Mouse (Mus musculus): ENCODE results near the gene Rps23. TPM values are rescaled to one million over a fixed set of nuclear protein-coding genes. Genes with fewer than 3 reads are reported as not detected.

The Rps23 gene
- 80.5 and 98.8 TPM in 2 replicates for polyA plus RNA-seq (2015; fragmentation: Nextera tagmentation; extraction: Ambion mirVana)

DNA sequence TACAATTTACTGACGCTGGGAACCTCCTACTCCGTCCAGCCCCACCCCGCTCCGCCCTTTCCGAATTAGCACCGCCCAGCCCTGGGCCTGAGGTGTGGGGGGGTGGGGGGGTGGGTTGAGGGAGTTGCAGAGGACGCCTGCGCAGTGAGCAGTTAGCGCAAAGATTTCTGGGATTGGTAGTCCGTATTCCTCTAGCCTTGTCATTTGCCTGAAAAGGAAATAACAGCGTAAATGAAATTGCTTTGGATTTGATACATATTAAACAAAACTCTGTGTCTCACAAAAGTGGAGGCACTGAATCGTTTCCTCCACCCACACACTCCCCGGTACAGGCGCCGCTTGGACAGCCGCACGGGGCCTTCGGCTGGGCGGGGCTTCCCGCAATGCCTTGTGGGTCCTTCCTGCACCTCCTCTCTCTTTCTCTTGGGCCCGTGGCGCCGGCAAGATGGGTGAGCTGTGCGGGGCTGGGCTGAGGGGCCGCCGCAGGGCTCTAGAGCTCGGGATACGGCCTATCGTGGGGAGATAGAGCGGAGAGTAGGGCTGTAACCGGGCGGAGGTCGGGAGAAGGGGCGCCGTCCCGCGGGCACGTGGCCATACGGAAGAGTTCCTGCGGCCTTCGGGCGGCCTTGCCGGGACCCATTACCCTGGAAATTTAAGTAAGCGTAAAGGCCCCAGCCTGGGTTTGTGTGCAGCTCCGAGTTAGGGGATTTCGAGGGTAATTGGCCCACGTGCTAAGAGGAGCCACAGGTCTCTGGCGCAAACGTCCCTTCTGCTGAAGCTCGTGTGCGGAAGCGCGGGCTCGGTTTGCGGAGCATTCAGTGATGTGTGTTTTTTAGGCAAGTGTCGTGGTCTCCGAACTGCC is at the start of gene Rps23:
Gene Rps23, plus strand, starts transcription at position 208 of the 862 bp plus-strand sequence.
- under 1% methylated on average over 57 of the region's 57 CpGs for WGBS
- H3K9me3 ChIP-seq = no peaks in the 10 kb centered on the region
- H3K36me3 ChIP-seq (replicated peaks) = peaks cover 26% of the 10 kb centered on the region
- peak; percentile 98 for ATAC-seq (replicated peaks)
- H3K4me1 ChIP-seq = peaks cover 10% of the 10 kb centered on the region
- peak within 1 kb of the TSS; percentile 63 for H3K4me2 ChIP-seq
- peak within 1 kb of the TSS; percentile 83 for H3K9ac ChIP-seq
- H3K27ac ChIP-seq = peak within 1 kb of the TSS; percentile 81
- no peaks in the 10 kb centered on the region for H3K27me3 ChIP-seq (replicated peaks)
- peak within 1 kb of the TSS; percentile 96 for H3K4me3 ChIP-seq

DNA sequence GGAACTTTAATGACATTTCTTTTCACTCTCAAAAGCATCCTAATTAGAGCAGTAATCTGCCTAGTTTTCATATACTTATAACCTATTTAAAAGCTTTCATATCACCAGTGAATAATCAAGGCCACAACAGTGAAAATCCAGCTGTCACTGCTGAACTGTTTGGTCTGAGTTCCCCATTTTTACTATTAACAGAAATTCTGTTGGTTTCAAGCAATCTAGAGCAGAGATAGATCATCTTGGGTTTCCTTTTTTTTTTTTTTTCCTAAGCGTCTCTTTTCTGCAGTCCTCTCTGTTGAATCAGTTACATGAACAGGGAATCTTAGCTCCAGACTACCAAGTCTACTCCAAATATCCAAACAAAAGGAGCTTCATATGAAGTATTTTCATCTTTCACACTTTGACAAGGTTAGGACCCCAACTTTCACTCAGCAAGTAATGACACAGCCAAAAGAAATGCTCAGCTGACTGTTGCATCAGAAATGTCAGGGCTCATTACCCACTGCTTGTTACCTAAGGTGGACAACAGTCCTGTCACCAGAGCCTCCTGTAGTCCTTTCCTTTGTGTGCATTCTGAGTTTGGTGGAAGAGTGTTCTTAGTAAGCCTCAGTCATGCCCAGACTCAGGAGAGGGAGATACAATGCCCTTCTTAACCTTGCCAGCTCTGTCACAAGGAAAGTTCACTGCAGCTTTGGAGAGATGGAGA is 40.9 kb upstream of the Rps23 start:
- no peaks in the 10 kb centered on the region for H3K9me3 ChIP-seq
- H3K4me3 ChIP-seq = no peak overlapping the region
- no peak overlapping the region for H3K9ac ChIP-seq
- no peak for ATAC-seq (replicated peaks)
- H3K27me3 ChIP-seq (replicated peaks) = no peaks in the 10 kb centered on the region
- peaks cover 7% of the 10 kb centered on the region for H3K4me1 ChIP-seq
- 97% methylated on average over 1 of the region's 1 CpGs for WGBS
- no peak overlapping the region for H3K27ac ChIP-seq
- no peaks in the 10 kb centered on the region for H3K36me3 ChIP-seq (replicated peaks)
- H3K4me2 ChIP-seq = no peak overlapping the region

DNA sequence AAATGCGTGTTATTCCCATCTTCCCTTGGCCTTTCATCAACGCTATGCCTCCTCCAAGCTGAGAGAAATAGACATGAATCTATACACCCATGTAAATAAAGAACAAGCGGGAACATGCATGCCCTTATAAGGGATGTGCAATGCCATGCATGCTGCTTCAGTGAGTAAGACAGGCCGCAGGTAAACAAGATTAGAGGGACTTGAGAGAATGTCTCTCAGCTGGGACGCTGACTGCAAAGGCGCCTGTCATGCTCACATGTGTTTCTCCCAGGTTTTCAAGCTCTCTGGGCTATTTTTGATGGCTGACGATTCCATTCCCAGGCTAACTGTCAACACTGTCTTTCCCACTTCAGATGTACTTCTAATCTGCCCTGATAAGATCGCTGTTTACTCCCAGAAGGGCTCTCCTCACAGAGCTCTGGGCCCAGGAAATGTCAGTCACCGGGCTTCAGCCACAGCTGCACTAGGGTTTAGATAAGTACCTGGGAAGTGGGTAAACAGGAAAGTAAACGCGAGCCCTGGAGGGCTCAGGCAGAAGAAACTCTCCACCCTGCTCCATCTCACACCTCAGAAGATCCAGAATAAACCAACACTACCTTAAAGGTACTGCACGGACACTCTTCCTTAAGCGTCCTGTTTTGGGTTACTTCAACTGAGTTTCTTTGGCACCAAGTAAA is 36.8 kb upstream of the Rps23 start:
- ATAC-seq (replicated peaks) = peak; percentile 73
- no peaks in the 10 kb centered on the region for H3K36me3 ChIP-seq (replicated peaks)
- peak overlapping the region; percentile 37 for H3K4me3 ChIP-seq
- H3K9me3 ChIP-seq = no peaks in the 10 kb centered on the region
- 53% methylated on average over 13 of the region's 13 CpGs for WGBS
- peak overlapping the region; percentile 61 for H3K4me2 ChIP-seq
- no peak overlapping the region for H3K9ac ChIP-seq
- peaks cover 7% of the 10 kb centered on the region for H3K4me1 ChIP-seq
- H3K27me3 ChIP-seq (replicated peaks) = no peaks in the 10 kb centered on the region
- H3K27ac ChIP-seq = no peak overlapping the region

DNA sequence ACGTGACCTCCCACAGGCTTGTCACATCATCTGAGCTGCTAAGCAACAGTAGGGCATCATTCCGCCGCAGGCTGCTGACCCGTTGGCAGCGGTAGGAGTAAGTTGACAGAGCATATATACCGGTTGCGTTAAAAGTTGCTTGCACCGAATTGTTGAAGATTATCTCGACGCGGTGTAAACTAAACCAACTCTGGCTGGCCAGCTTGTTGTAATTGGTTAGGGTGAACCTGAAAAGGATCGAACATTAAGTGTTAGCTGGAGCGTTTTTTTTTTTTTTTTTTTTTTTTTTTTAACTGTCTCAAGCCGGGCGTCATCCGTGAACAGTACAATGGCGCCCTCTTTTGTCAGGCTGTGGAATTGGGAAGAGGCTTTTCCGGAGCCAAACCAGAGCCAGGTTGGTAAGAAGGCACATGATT is 36.2 kb upstream of the Rps23 start:
- Histone ChIP-seq H3K27me3 (replicated peaks) (no peaks in the 10 kb centered on the region), H3K9ac (0 out of 2 replicates have a peak overlapping the region, but pooled peaks have one; percentile 14), H3K36me3 (replicated peaks) (no peaks in the 10 kb centered on the region), H3K4me1 (peaks cover 7% of the 10 kb centered on the region), H3K27ac (no peak overlapping the region), H3K9me3 (no peaks in the 10 kb centered on the region), H3K4me3 (peak overlapping the region; percentile 37), H3K4me2 (peak overlapping the region; percentile 61)
- ATAC-seq (replicated peaks) = peak; percentile 84
- WGBS = 1% methylated on average over 18 of the region's 18 CpGs

DNA sequence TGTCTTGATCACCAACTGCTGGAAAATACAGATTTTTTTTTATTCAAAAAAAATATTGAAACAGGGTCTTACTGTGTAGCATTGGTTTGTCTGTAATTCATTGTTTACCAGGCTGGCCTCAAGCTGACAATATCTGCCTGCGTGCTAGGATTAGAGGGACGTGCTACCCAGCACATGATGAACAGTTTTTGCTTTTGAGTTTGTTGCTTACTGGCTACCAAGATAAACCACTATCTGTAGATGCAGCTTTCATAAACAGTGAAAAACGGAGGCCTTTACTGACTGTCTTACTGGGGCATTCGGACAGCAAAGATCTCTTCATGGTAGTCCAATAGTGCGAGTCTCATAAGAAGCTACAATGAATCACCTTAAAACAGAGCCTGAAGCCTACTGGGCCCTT is 32.6 kb upstream of the Rps23 start:
- no peak for ATAC-seq (replicated peaks)
- 87% methylated on average over 5 of the region's 5 CpGs for WGBS
- H3K4me2 ChIP-seq = no peak overlapping the region

DNA sequence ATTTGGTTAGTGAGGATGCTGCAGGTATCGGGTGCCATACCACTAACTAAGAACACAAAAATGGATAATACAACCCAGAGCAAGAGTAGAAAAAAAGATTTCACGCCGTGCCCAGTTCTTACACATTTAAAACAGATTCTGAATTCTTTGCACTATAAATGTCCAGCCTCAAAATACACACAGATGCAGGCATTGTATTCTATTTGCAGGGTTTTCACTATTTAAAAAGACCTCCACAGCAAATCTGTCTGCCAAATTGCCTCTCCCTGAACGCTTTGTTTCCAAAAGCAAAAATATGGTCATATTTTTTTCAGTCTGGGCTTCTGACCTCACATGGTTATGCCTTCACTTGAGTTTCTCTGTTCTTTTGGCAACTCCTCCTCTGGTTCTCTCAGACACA is 27.9 kb upstream of the Rps23 start:
- Histone ChIP-seq H3K27me3 (replicated peaks) (no peaks in the 10 kb centered on the region), H3K9me3 (no peaks in the 10 kb centered on the region), H3K4me2 (no peak overlapping the region), H3K27ac (no peak overlapping the region), H3K4me1 (no peaks in the 10 kb centered on the region), H3K9ac (no peak overlapping the region), H3K4me3 (no peak overlapping the region), H3K36me3 (replicated peaks) (no peaks in the 10 kb centered on the region)
- no peak for ATAC-seq (replicated peaks)
- 90% methylated on average over 4 of the region's 4 CpGs for WGBS

More for the DNA sequence above, 32.6 kb upstream of the Rps23 start:
- H3K9me3 ChIP-seq = no peaks in the 10 kb centered on the region
- H3K27me3 ChIP-seq (replicated peaks) = no peaks in the 10 kb centered on the region
- H3K4me1 ChIP-seq = peaks cover 7% of the 10 kb centered on the region
- H3K9ac ChIP-seq = no peak overlapping the region
- no peak overlapping the region for H3K4me3 ChIP-seq
- H3K27ac ChIP-seq = no peak overlapping the region
- H3K36me3 ChIP-seq (replicated peaks) = no peaks in the 10 kb centered on the region

DNA sequence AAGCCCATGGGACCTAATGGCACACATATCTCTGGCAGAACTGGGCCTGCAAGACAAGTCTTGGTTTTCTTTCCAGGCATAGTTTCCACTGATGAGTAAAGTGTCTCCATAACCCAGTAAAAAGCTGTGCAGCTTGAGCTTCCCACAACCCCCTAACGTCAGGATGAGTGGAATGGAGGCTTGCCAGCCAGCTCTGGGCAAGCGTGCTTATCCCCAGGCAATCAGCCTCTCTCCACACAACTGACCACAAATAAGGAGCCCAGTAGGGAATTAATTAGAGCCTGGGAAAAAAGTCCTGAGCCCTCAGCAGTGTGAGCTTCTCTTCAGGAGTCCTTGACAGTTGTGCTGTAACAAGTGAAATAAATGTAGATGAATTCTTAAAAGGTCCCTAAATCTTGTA is 26.7 kb upstream of the Rps23 start:
- H3K27ac ChIP-seq = no peak overlapping the region
- H3K4me2 ChIP-seq = no peak overlapping the region

DNA sequence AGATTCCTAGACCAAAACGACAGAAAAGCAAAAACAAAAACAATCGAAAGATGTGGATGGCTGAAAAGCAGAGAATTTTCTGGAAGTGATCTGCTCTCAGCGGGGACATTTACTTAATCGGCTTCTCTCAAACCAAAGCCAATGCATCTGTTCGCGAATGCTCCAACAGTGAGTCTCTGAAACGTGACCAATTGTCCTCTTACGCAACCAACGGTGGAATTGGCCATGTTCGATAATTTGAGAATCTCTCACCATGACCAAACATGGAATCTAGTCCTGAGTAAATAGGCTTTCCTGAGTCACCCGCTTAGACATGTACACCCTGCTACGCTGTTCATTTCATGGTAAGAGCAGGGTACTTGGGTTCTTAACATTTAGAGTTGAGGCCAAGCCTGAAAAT is 25.9 kb upstream of the Rps23 start:
- no peak overlapping the region for H3K9ac ChIP-seq
- WGBS = 86% methylated on average over 12 of the region's 12 CpGs
- H3K9me3 ChIP-seq = no peaks in the 10 kb centered on the region
- no peaks in the 10 kb centered on the region for H3K4me1 ChIP-seq
- ATAC-seq (replicated peaks) = no peak
- no peak overlapping the region for H3K4me3 ChIP-seq
- no peaks in the 10 kb centered on the region for H3K36me3 ChIP-seq (replicated peaks)
- H3K27me3 ChIP-seq (replicated peaks) = no peaks in the 10 kb centered on the region
- no peak overlapping the region for H3K27ac ChIP-seq
- no peak overlapping the region for H3K4me2 ChIP-seq

More for the DNA sequence above, 26.7 kb upstream of the Rps23 start:
- Histone ChIP-seq H3K36me3 (replicated peaks) (no peaks in the 10 kb centered on the region), H3K27me3 (replicated peaks) (no peaks in the 10 kb centered on the region), H3K4me1 (no peaks in the 10 kb centered on the region), H3K9ac (no peak overlapping the region), H3K9me3 (no peaks in the 10 kb centered on the region), H3K4me3 (no peak overlapping the region)
- WGBS = 8% methylated on average over 2 of the region's 2 CpGs
- ATAC-seq (replicated peaks) = peak; percentile 45; the same call in 1 of the 2 replicates

DNA sequence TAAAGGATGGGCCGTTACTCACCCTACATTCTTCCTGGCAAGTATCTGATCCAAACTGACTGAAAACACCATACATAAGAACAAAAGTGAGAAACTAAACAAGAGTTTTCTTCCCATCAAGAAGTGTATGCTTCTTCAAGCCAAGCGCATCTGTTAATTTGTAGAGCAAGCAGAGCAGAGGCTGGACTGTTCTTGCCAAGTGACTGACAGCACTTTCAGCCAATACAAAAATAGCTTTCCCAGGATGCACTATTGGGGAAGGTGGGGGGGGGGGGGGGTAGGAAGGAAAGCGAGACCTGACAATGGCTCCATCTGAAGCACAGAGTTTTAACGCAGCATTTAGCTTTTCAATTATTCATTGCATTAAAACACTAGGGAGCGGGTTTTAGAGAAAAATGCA is 17.6 kb upstream of the Rps23 start, which contains the start of gene Atp6ap1l:
Gene Atp6ap1l, minus strand, starts transcription at position 180 of the 400 bp plus-strand sequence.
- no peaks in the 10 kb centered on the region for H3K36me3 ChIP-seq (replicated peaks)
- no peak within 1 kb of the TSS for H3K27ac ChIP-seq
- no peaks in the 10 kb centered on the region for H3K4me1 ChIP-seq
- H3K9me3 ChIP-seq = no peaks in the 10 kb centered on the region
- H3K4me2 ChIP-seq = no peak within 1 kb of the TSS
- H3K4me3 ChIP-seq = no peak within 1 kb of the TSS
- no peak for ATAC-seq (replicated peaks)
- WGBS = 76% methylated on average over 5 of the region's 5 CpGs
- no peaks in the 10 kb centered on the region for H3K27me3 ChIP-seq (replicated peaks)
- H3K9ac ChIP-seq = no peak within 1 kb of the TSS

DNA sequence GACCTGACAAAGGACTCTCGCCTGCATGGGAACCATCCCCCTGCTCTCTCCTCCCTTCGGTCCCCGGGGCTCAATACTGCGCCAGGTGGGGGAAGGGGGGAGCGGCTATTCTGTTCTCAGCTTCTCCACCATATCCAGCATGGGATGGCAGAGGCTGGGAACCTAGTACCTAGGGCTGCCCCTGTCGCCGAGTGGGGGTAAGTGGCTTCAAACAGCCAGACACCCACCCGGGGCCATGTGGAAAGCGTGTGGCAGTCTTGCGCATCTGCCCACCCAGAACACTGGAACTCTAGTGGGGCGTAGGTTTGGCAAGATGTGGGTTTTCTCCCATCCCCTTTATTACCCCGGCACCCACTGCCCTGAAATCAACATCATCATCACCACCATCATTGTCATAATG is 15.4 kb upstream of the Rps23 start:
- no peaks in the 10 kb centered on the region for H3K27me3 ChIP-seq (replicated peaks)
- H3K4me3 ChIP-seq = no peak overlapping the region
- no peak overlapping the region for H3K4me2 ChIP-seq
- 87% methylated on average over 12 of the region's 12 CpGs for WGBS
- ATAC-seq (replicated peaks) = no peak
- no peaks in the 10 kb centered on the region for H3K4me1 ChIP-seq
- H3K36me3 ChIP-seq (replicated peaks) = no peaks in the 10 kb centered on the region
- no peaks in the 10 kb centered on the region for H3K9me3 ChIP-seq
- no peak overlapping the region for H3K27ac ChIP-seq
- H3K9ac ChIP-seq = no peak overlapping the region

DNA sequence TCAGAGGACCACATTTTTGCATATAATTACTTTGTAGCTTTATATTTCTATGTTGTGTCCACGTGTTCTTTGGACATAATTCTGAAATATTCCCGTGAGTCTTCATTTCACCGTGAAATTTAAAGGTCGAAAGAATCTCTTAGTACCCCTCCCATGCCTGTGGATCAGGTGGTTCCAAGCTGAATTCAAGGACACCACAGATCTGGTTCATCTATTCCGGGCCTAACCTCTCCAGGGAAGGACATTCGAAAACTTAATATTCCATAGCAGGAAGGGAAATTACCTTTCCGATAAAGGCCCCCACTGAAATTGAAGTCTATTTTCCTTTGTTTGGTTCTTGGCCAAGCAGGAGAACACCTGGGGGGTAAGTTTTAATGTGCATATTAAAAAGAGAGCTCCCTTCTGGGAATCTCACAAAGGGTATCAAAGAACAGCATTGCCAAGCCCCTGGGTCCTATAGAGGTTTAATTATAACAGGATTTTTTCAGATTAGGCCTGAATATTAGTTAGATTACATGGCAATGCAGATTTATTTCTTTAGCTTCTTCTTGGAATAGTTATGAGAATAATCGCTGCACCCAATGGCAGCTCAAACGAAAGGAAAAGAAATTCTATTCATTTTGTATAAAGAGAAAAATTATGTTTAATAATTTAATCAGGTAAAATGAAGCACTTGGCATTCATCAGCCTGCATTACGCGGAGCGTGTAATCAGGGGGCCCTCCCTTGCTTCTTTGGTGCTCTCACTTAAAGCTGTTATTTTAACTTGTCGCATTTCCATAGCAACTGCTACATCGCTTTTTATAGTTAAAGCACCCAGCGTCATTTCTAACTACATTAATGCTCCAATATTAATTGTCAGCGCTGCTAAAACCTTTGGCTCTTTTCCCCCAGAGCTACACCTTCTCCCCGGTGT is 9.7 kb upstream of the Rps23 start:
- H3K9ac ChIP-seq = no peak overlapping the region
- WGBS = 37% methylated on average over 17 of the region's 17 CpGs
- H3K36me3 ChIP-seq (replicated peaks) = no peaks in the 10 kb centered on the region
- peak overlapping the region; percentile 2; the same call in 1 of the 2 replicates for H3K4me2 ChIP-seq
- peak overlapping the region; percentile 37 for H3K27ac ChIP-seq
- H3K4me1 ChIP-seq = peaks cover 14% of the 10 kb centered on the region
- no peak overlapping the region for H3K4me3 ChIP-seq
- ATAC-seq (replicated peaks) = peak; percentile 77
- H3K27me3 ChIP-seq (replicated peaks) = no peaks in the 10 kb centered on the region
- no peaks in the 10 kb centered on the region for H3K9me3 ChIP-seq
